30 mouse cellular contexts compared by ENCODE assay signal in the genomic region with DNA sequence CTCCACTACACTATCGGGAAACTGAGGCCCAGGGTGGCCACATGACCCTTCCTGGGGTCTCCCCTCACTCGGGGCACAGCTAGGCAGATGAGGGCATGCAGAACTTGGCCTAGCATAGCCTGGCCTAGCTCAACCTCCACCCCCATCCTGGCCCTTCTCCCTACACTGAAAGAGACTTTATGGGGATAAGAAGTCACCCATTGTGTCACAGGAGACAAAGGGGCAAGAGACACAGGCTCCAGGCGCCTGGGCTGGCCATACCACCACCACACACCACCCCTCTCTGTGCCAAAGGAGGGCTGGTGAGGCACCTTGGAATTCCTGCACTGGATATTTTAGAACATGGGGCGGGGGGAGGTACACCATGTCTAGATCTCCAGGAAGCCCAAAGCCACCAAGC. TPM values are rescaled to one million over a fixed set of nuclear protein-coding genes. Genes with fewer than 3 reads are reported as not detected.
A peak's percentile ranks its signal among the peaks of the same experiment; 100 is the strongest.
DNase-seq lines count a peak whose midpoint lies in the region; ATAC-seq lines count a peak whose summit lies in the region.
"Had no signal": no experiment of that assay in that cellular context is flagged by ENCODE, and none has a peak within 500 bp of the region (broad histone marks: within the 10 kb centered on the region; RNA-seq: fewer than 3 reads in every experiment).

No protein-coding gene starts in this region.

- peak; percentile 56; the same call in 1 of the 2 replicates for ATAC-seq in frontal cortex, adult (ENCODE audit: low TSS enrichment)
- no peak for ATAC-seq in stomach, embryonic 14.5 days (ENCODE audit: insufficient number of reproducible peaks, insufficient read depth, low FRiP score, low read depth)
- ATAC-seq: forebrain, embryonic 14.5 days had no signal

- H3K36me3 ChIP-seq in stomach, embryonic 14.5 days (ENCODE audit: control insufficient read depth, insufficient read depth, low read length), result no peaks in the 10 kb centered on the region
- H3K36me3 ChIP-seq: G1E; heart, embryonic 12.5 days; limb, embryonic 12.5 days; liver, embryonic 15.5 days had no signal

- H3K4me2 ChIP-seq in stomach, embryonic 14.5 days (replicated peaks; ENCODE audit: low read depth, low read length), result no peak overlapping the region
- H3K4me2 ChIP-seq: heart, embryonic 12.5 days; hindbrain, embryonic 14.5 days; limb, embryonic 12.5 days; liver, embryonic 15.5 days; lung, embryonic 14.5 days had no signal

- no peak overlapping the region for H3K9ac ChIP-seq in stomach, embryonic 14.5 days (replicated peaks; ENCODE audit: low read depth, low read length)
- H3K9ac ChIP-seq: heart, embryonic 12.5 days; hindbrain, embryonic 14.5 days; limb, embryonic 12.5 days; liver, embryonic 15.5 days; lung, embryonic 14.5 days had no signal

- peaks cover under 1% of the 10 kb centered on the region for H3K4me1 ChIP-seq in stomach, embryonic 14.5 days (ENCODE audit: control insufficient read depth, insufficient read depth, low read length)
- H3K4me1 ChIP-seq: heart, embryonic 12.5 days; limb, embryonic 12.5 days; liver, embryonic 15.5 days had no signal

- no peaks in the 10 kb centered on the region for H3K9me3 ChIP-seq in stomach, embryonic 14.5 days (ENCODE audit: control insufficient read depth, low read depth, low read length)
- H3K9me3 ChIP-seq: heart, embryonic 12.5 days; limb, embryonic 12.5 days; liver, embryonic 15.5 days had no signal

- H3K4me3 ChIP-seq in stomach, embryonic 14.5 days (ENCODE audit: low read depth, low read length), result no peak overlapping the region
- H3K4me3 ChIP-seq: gastrocnemius, adult 2 months; heart, adult 2 months; heart, embryonic 12.5 days; limb, embryonic 12.5 days; liver, embryonic 15.5 days had no signal

- WGBS in stomach, embryonic 14.5 days, result 88% methylated on average over 4 of the region's 4 CpGs

- intact Hi-C loops in heart, postnatal 10 days (cut with DNase I), result no loop called here

- peak overlapping the region; percentile 87; the same call in 1 of the 2 replicates for H3K27ac ChIP-seq in stomach, embryonic 14.5 days (ENCODE audit: low read length)
- H3K27ac ChIP-seq: gastrocnemius, adult 2 months; heart, adult 2 months; hindbrain, embryonic 14.5 days; limb, embryonic 12.5 days; liver, embryonic 15.5 days had no signal

- H3K27me3 ChIP-seq in stomach, embryonic 14.5 days (ENCODE audit: control insufficient read depth, insufficient read depth, low read length), result no peaks in the 10 kb centered on the region
- H3K27me3 ChIP-seq: limb, embryonic 12.5 days; liver, embryonic 15.5 days had no signal

- DNase-seq in frontal cortex, postnatal 36 days (ENCODE audit: low spot score in 2 of 2), result no peak
- peak; percentile 29 for DNase-seq in right cerebral cortex, adult 18-20 months
- DNase-seq in right cerebral cortex, postnatal 10 days (ENCODE audit: low spot score in 2 of 2), result no peak
- no peak for DNase-seq in heart, postnatal 10 days
- DNase-seq in adrenal gland, postnatal 4 days (ENCODE audit: low spot score in 2 of 2), result no peak
- DNase-seq: adrenal gland, adult 8-10 months; cerebellum, adult 18-20 months; cerebellum, postnatal 25 days; gastrocnemius, adult 2 months; gastrocnemius, postnatal 36 days; heart, adult 2 months; kidney, adult 9 months; kidney, postnatal 10 days; lung, embryonic 14.5 days; lung, postnatal 14 days; midbrain, embryonic 14.5 days; right cerebral cortex, postnatal 25 days; spleen, adult 18-20 months; thymus, adult 18-20 months; thymus, postnatal 36 days had no signal

RNA-seq across cellular contexts. Expression of gene Pllp, which starts 11.8 kb away (rescaled TPM):
- polyA plus RNA-seq in stomach, embryonic 14.5 days (2014; fragmentation: Nextera tagmentation; extraction: Ambion mirVana), result 65.6 and 70.4 TPM in 2 replicates
- total RNA-seq in heart, postnatal 10 days (2021), result 1 to 10 TPM in 1 of 2 experiments, under 1 TPM in 1; 0.72 to 1.1 TPM
- total RNA-seq in adrenal gland, postnatal 4 days (2021), result 1 to 10 TPM; 3.3 to 4.1 TPM
- total RNA-seq: hematopoietic stem cell, adult 5-6 weeks; monocyte, adult 5-6 weeks had no signal
- polyA plus RNA-seq: G1E; heart, embryonic 12.5 days had no signal

RNA-seq across cellular contexts. Expression of gene Arl2bp, which starts 17.9 kb away (rescaled TPM):
- polyA plus RNA-seq in stomach, embryonic 14.5 days (2014; fragmentation: Nextera tagmentation; extraction: Ambion mirVana), result 49.7 and 60.6 TPM in 2 replicates
- total RNA-seq in heart, postnatal 10 days (2021), result 100 to 1,000 TPM; 107 to 110 TPM
- total RNA-seq in adrenal gland, postnatal 4 days (2021), result 100 to 1,000 TPM; 101 to 111 TPM
